Mouse (Mus musculus) NIH3T3 (cell line): ENCODE results near the gene Zfp324.
"Not testable (repeated sequence)": the region's sequence is repeated elsewhere in the genome, so short reads cannot be mapped to it uniquely, and the experiment has no call there.

Source experiments
- DNase-seq: peaks from one replicate; pipeline ENCODE4 v3.0.0-alpha.2; 2012; ENCODE audit warnings: low read depth

The Zfp324 gene

GRCm38 (mm10) chr7:12965678-12966091 lies at the start of gene Zfp324:
TSS of gene Zfp324 (plus strand) at chr7:12965838.
- peak; percentile 91 for DNase-seq

- DNase-seq = not testable (repeated sequence)
Measured at GRCm38 (mm10) chr7:12920495-12920894, 45.1 kb upstream of the Zfp324 start.

GRCm38 (mm10) chr7:12921318-12921704 lies 44.3 kb upstream of the Zfp324 start:
- no peak for DNase-seq

- DNase-seq = peak; percentile 99
Measured at GRCm38 (mm10) chr7:12921705-12922465, 43.8 kb upstream of the Zfp324 start, which contains the start of gene Rps5. TSS of gene Rps5 (plus strand) at chr7:12922290.

GRCm38 (mm10) chr7:12922729-12923128 lies 42.9 kb upstream of the Zfp324 start:
- DNase-seq = no peak

GRCm38 (mm10) chr7:12926316-12926715 lies 39.3 kb upstream of the Zfp324 start:
- DNase-seq = no peak

- peak; percentile 42 for DNase-seq
Measured at GRCm38 (mm10) chr7:12927191-12927680, 38.4 kb upstream of the Zfp324 start, which contains the start of gene Rnf225. TSS of gene Rnf225 (plus strand) at chr7:12927416.

- DNase-seq = no peak
Measured at GRCm38 (mm10) chr7:12927693-12928589, 37.7 kb upstream of the Zfp324 start.

GRCm38 (mm10) chr7:12933615-12934140 lies 32.0 kb upstream of the Zfp324 start:
- DNase-seq = no peak

GRCm38 (mm10) chr7:12934808-12935207 lies 30.8 kb upstream of the Zfp324 start:
- no peak for DNase-seq

GRCm38 (mm10) chr7:12937254-12937803 lies 28.3 kb upstream of the Zfp324 start:
- DNase-seq = not testable (repeated sequence)

GRCm38 (mm10) chr7:12940599-12940998 lies 25.0 kb upstream of the Zfp324 start:
- no peak for DNase-seq

GRCm38 (mm10) chr7:12943488-12943887 lies 22.1 kb upstream of the Zfp324 start:
- peak; percentile 50 for DNase-seq

- DNase-seq = peak; percentile 93
Measured at GRCm38 (mm10) chr7:12949032-12949871, 16.4 kb upstream of the Zfp324 start.

GRCm38 (mm10) chr7:12949872-12950229 lies 15.8 kb upstream of the Zfp324 start:
- no peak for DNase-seq

- DNase-seq = no peak
Measured at GRCm38 (mm10) chr7:12954896-12955295, 10.7 kb upstream of the Zfp324 start.

GRCm38 (mm10) chr7:12957511-12957910 lies 8.1 kb upstream of the Zfp324 start:
- peak; percentile 28 for DNase-seq

- no peak for DNase-seq
Measured at GRCm38 (mm10) chr7:12958948-12959347, 6.7 kb upstream of the Zfp324 start.

GRCm38 (mm10) chr7:12959718-12960117 lies 5.9 kb upstream of the Zfp324 start:
- DNase-seq = no peak

- peak; percentile 89 for DNase-seq
Measured at GRCm38 (mm10) chr7:12961511-12962141, 4.0 kb upstream of the Zfp324 start.
